Mouse (Mus musculus) CH12.LX (cell line): ENCODE measurements around the gene Cald1.

Experiments used
- BHLHE40 ChIP-seq: IDR thresholded peaks from 2 replicates; pipeline ENCODE4 v1.6.1; 2011; ENCODE audit warnings: mild to moderate bottlenecking, low read depth, low read length, improper control_type of control experiment
- CHD1 ChIP-seq: IDR thresholded peaks from 2 replicates; pipeline ENCODE4 v1.6.1; 2012; ENCODE audit warnings: low read depth, low read length, improper control_type of control experiment, inconsistent platforms
- CTCF ChIP-seq, 2 experiments: IDR thresholded peaks in 1 of 2; conservative IDR thresholded peaks in 1 of 2; 2 replicates each; pipeline ENCODE4 v1.5.1; 2011 to 2012; ENCODE audit warnings: low read depth in 2 of 2, low read length in 2 of 2, improper control_type of control experiment in 1 of 2, inconsistent platforms in 1 of 2, mild to moderate bottlenecking in 1 of 2, moderate library complexity in 1 of 2
- HCFC1 ChIP-seq: IDR thresholded peaks from 2 replicates; pipeline ENCODE4 v1.6.1; 2012; ENCODE audit warnings: low read depth, mild to moderate bottlenecking, inconsistent platforms, low read length, improper control_type of control experiment
- JUND ChIP-seq: conservative IDR thresholded peaks from 2 replicates; pipeline ENCODE4 v1.6.1; 2011; ENCODE audit warnings: low read depth, low read length, improper control_type of control experiment
- KAT2A ChIP-seq: IDR thresholded peaks from 2 replicates; pipeline ENCODE4 v1.6.1; 2012; ENCODE audit warnings: low read length, improper control_type of control experiment, inconsistent platforms; ENCODE audit not compliant: insufficient replicate concordance
- MAFK ChIP-seq: IDR thresholded peaks from 2 replicates; pipeline ENCODE4 v1.6.1; 2011; ENCODE audit warnings: low read length, improper control_type of control experiment; ENCODE audit not compliant: insufficient replicate concordance
- MXI1 ChIP-seq: IDR thresholded peaks from 2 replicates; pipeline ENCODE4 v1.6.1; 2011; ENCODE audit warnings: mild to moderate bottlenecking, low read depth, low read length, improper control_type of control experiment
- POLR2A ChIP-seq: IDR thresholded peaks from 2 replicates; pipeline ENCODE4 v1.6.1; 2011; ENCODE audit warnings: low read depth, mild to moderate bottlenecking, improper control_type of control experiment, low read length
- POLR2AphosphoS2 ChIP-seq: IDR thresholded peaks from 2 replicates; pipeline ENCODE4 v1.6.1; 2011; ENCODE audit warnings: low read depth, low read length, improper control_type of control experiment
- SMC3 ChIP-seq: IDR thresholded peaks from 2 replicates; pipeline ENCODE4 v1.6.1; 2011; ENCODE audit warnings: low read depth, low read length, improper control_type of control experiment
- TCF12 ChIP-seq: IDR thresholded peaks from 2 replicates; pipeline ENCODE4 v1.6.1; 2014; ENCODE audit warnings: low read depth, mild to moderate bottlenecking, inconsistent platforms, low read length, improper control_type of control experiment
- UBTF ChIP-seq: IDR thresholded peaks from 2 replicates; pipeline ENCODE4 v1.6.1; 2012; ENCODE audit warnings: low read depth, mild to moderate bottlenecking, inconsistent platforms, low read length, improper control_type of control experiment, moderate library complexity
- USF1 ChIP-seq: IDR thresholded peaks from 2 replicates; pipeline ENCODE4 v1.6.1; 2014; ENCODE audit warnings: low read depth, mild to moderate bottlenecking, inconsistent platforms, low read length, improper control_type of control experiment

DNA sequence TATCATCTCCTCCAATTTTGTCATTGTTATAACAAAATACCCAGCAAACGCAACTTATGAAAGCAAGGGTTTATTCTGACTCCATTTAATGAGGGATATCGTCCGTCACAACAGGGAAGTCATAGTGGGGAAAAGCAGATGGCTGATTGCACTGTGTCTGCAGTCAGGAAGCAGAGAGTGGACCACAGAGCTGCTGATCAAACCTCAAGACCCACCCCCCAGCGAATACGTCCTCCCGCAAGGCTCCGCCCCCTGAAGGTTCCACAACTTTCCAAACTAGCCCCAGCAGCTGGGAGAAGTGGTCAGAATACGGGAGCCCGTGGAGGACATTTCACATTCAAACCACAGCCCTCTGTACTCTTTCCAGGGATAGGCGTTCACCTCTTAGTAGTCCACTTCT, 76.6 kb downstream of the Cald1 start:
- no peak for TF ChIP-seq KAT2A
- TF ChIP-seq USF1 = no peak
- no peak for TF ChIP-seq POLR2AphosphoS2
- no peak for TF ChIP-seq CTCF (conservative IDR thresholded peaks at IDR 0.05 in 1 of 2, IDR thresholded peaks at IDR 0.05 in 1 of 2; ENCODE audit: low read depth in 2 of 2, low read length in 2 of 2)
- peak; percentile 28; the same call in 1 of the 2 replicates for TF ChIP-seq HCFC1
- no peak for TF ChIP-seq POLR2A
- TF ChIP-seq CHD1 = no peak
- TF ChIP-seq UBTF = no peak
- TF ChIP-seq MAFK = no peak
- no peak for TF ChIP-seq SMC3
- no peak for TF ChIP-seq TCF12
- no peak for TF ChIP-seq MXI1
- no peak for TF ChIP-seq BHLHE40
- TF ChIP-seq JUND = no peak
